ENCODE assay signal across 20 mouse cellular contexts in the genomic region with DNA sequence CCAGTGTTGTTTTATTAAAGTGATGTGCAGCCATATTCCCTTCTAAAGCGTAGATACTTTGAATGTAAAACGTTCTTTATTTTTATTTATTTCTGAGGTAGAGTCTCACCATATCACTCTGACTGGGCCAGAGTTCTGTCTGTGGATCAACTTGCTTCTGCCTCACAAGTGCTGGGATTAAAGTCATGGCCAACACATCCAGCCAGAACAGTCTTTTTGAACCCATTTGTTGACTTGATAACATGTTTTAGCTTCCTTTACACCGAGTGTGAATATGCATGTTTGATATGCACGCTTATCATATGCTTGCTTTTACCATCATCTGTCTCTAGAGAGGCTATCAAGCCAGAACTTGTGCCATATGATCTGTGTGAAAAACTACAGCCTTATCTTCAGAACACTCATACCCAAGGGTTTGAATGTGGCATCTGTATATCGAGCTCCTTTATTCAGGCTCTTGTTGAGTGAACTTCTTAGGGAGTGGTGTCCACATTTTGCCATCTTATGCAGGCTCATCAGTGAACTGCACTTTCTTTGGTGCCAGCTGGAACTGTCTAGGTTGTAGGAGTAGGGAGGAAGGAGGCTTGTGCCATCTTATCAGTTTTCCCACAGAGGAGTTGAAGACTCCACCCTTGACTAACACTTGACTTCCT. TPM values are rescaled to one million over a fixed set of nuclear protein-coding genes. Genes with fewer than 3 reads are reported as not detected.
A peak's percentile ranks its signal among the peaks of the same experiment; 100 is the strongest.
DNase-seq lines count a peak whose midpoint lies in the region; ATAC-seq and TF ChIP-seq lines count a peak whose summit lies in the region.
"Had no signal": no experiment of that assay in that cellular context is flagged by ENCODE, and none has a peak within 500 bp of the region (broad histone marks: within the 10 kb centered on the region; RNA-seq: fewer than 3 reads in every experiment).

No protein-coding gene starts in this region.

- dilution Hi-C loops in CH12.LX (cut with MboI; ENCODE audit: extremely low pct_ligation_motif_present, extremely low pct_unique_long_range_greater_than_20kb, low sequenced_read_pairs), result no loop called here

- H3K4me2 ChIP-seq in CH12.LX (ENCODE audit: insufficient read depth, low read depth, poor library complexity, severe bottlenecking), result no peak overlapping the region
- peak overlapping the region; percentile 86 for H3K4me2 ChIP-seq in liver, embryonic 13.5 days

- no peak for DNase-seq in CH12.LX (ENCODE audit: extremely low read depth)
- DNase-seq in c-Kit-positive CD71-positive TER-119-positive erythroid progenitor cells, embryonic 14.5 days (ENCODE audit: low spot score), result peak; percentile 86
- DNase-seq in liver, embryonic 13.5 days, result peak; percentile 75
- no peak for DNase-seq in layer of hippocampus, postnatal 14 days (ENCODE audit: low spot score in 2 of 2)
- no peak for DNase-seq in spleen, adult 18-20 months
- DNase-seq: cerebellum, adult 11 months; cerebellum, postnatal 36 days; gastrocnemius, postnatal 14 days; kidney, adult 2 months; kidney, postnatal 25 days; right cerebral cortex, postnatal 4 days; thymus, postnatal 4 days had no signal

- TF ChIP-seq EP300 in CH12.LX (IDR thresholded peaks at IDR 0.05; ENCODE audit: low read length), result no peak
- TF ChIP-seq EP300 in ES-Bruce4 (IDR thresholded peaks at IDR 0.05; ENCODE audit: insufficient read depth, low read depth, low read length), result no peak

- H3K27ac ChIP-seq in CH12.LX (ENCODE audit: insufficient read depth, low read depth), result no peak overlapping the region
- H3K27ac ChIP-seq in ES-Bruce4 (ENCODE audit: insufficient read depth, low read length), result peak overlapping the region; percentile 74
- H3K27ac ChIP-seq in liver, embryonic 13.5 days, result peak overlapping the region; percentile 99
- H3K27ac ChIP-seq: embryonic facial prominence, embryonic 10.5 days; hindbrain, embryonic 10.5 days; midbrain, embryonic 12.5 days; neural tube, embryonic 15.5 days had no signal

- in situ Hi-C loops in CH12.LX (cut with MboI; ENCODE audit: low pct_ligation_motif_present, low pct_unique_long_range_greater_than_20kb, low sequenced_read_pairs), result loop anchor here (25.0 kb wide), 1 partner anchor 650 kb away; the partner anchor contains the start of genes Arfrp1 and Zgpat

- TF ChIP-seq POLR2A in CH12.LX (IDR thresholded peaks at IDR 0.05; ENCODE audit: low read depth, low read length) (no peak), ES-Bruce4 (IDR thresholded peaks at IDR 0.05; ENCODE audit: insufficient read depth, low read length) (no peak)

- TF ChIP-seq CTCF in CH12.LX (conservative IDR thresholded peaks at IDR 0.05 in 1 of 2, IDR thresholded peaks at IDR 0.05 in 1 of 2; ENCODE audit: low read depth in 2 of 2, low read length in 2 of 2) (no peak), ES-Bruce4 (IDR thresholded peaks at IDR 0.05; ENCODE audit: low read depth, low read length) (no peak)

- peaks cover 20 to 39% of the 10 kb centered on the region in 2 experiments for H3K36me3 ChIP-seq in CH12.LX (replicated peaks in 1 of 2; ENCODE audit: control insufficient read depth in 1 of 2, insufficient read depth in 1 of 2, low read length in 1 of 2)
- H3K36me3 ChIP-seq in ES-Bruce4 (ENCODE audit: control insufficient read depth, insufficient read depth, low read length, poor library complexity, severe bottlenecking), result peaks cover 46% of the 10 kb centered on the region
- peaks cover 44% of the 10 kb centered on the region for H3K36me3 ChIP-seq in liver, embryonic 13.5 days

- 25% methylated on average over 5 of the region's 5 CpGs for WGBS in liver, embryonic 13.5 days (ENCODE audit: insufficient replicate concordance)

- peak; percentile 79 for ATAC-seq in liver, embryonic 13.5 days (ENCODE audit: low read depth)
- ATAC-seq in activated CD4-positive, CD25-positive, alpha-beta regulatory T cell, adult 4 months, result no peak
- no peak for ATAC-seq in frontal cortex, adult (ENCODE audit: low TSS enrichment)
- ATAC-seq: lung, postnatal 0 days had no signal

- TF ChIP-seq RAD21 in CH12.LX (IDR thresholded peaks at IDR 0.05; ENCODE audit: low read depth, low read length), result no peak

- H3K79me2 ChIP-seq in CH12.LX (replicated peaks; ENCODE audit: control insufficient read depth, extremely low read depth, insufficient read depth, poor library complexity, severe bottlenecking), result peaks cover 49% of the 10 kb centered on the region

- H3K27me3 ChIP-seq in CH12.LX (replicated peaks), result no peaks in the 10 kb centered on the region
- no peaks in the 10 kb centered on the region for H3K27me3 ChIP-seq in ES-Bruce4 (ENCODE audit: control insufficient read depth, insufficient read depth, low read length, poor library complexity, severe bottlenecking)
- no peaks in the 10 kb centered on the region for H3K27me3 ChIP-seq in liver, embryonic 13.5 days
- H3K27me3 ChIP-seq: midbrain, embryonic 12.5 days; neural tube, embryonic 15.5 days had no signal

- peaks cover 0 to 32% of the 10 kb centered on the region in 2 experiments; a peak in 2 of 4 replicates for H3K4me1 ChIP-seq in CH12.LX (ENCODE audit: control insufficient read depth in 1 of 2, insufficient read depth in 2 of 2)
- H3K4me1 ChIP-seq in ES-Bruce4 (ENCODE audit: control insufficient read depth, insufficient read depth, low read length), result peaks cover 1% of the 10 kb centered on the region
- H3K4me1 ChIP-seq in liver, embryonic 13.5 days (replicated peaks), result peaks cover 48% of the 10 kb centered on the region

- H3K9ac ChIP-seq in CH12.LX (ENCODE audit: insufficient read depth, low read depth), result 0 out of 2 replicates have a peak overlapping the region, but pooled peaks have one; percentile 97
- peak overlapping the region; percentile 39; the same call in 1 of the 2 replicates for H3K9ac ChIP-seq in ES-Bruce4 (ENCODE audit: low read depth, poor library complexity, severe bottlenecking)
- peak overlapping the region; percentile 100 for H3K9ac ChIP-seq in liver, embryonic 13.5 days
- H3K9ac ChIP-seq: midbrain, embryonic 12.5 days had no signal

- H3K4me3 ChIP-seq in CH12.LX (replicated peaks in 1 of 3; ENCODE audit: low read depth in 2 of 3, low read length in 2 of 3, poor library complexity in 1 of 3), result no peak overlapping the region
- no peak overlapping the region for H3K4me3 ChIP-seq in ES-Bruce4 (ENCODE audit: low read depth, low read length)
- H3K4me3 ChIP-seq in liver, embryonic 13.5 days (replicated peaks), result peak overlapping the region; percentile 99

- no peaks in the 10 kb centered on the region for H3K9me3 ChIP-seq in CH12.LX (replicated peaks; ENCODE audit: low read length)
- no peaks in the 10 kb centered on the region for H3K9me3 ChIP-seq in ES-Bruce4 (replicated peaks; ENCODE audit: control insufficient read depth, insufficient read depth, low read length, poor library complexity, severe bottlenecking)
- H3K9me3 ChIP-seq in liver, embryonic 13.5 days (replicated peaks), result no peaks in the 10 kb centered on the region
- H3K9me3 ChIP-seq: embryonic facial prominence, embryonic 10.5 days; hindbrain, embryonic 10.5 days; midbrain, embryonic 12.5 days; neural tube, embryonic 15.5 days had no signal

TF ChIP-seq in CH12.LX, 34 proteins besides CTCF, POLR2A, EP300 and RAD21 (continues in another document):
- TF ChIP-seq POLR2AphosphoS2 (IDR thresholded peaks at IDR 0.05; ENCODE audit: low read depth, low read length) (no peak), NELFE (IDR thresholded peaks at IDR 0.05; ENCODE audit: low read depth, low read length) (no peak), USF2 (conservative IDR thresholded peaks at IDR 0.05; ENCODE audit: low read depth, low read length) (no peak), SMC3 (IDR thresholded peaks at IDR 0.05; ENCODE audit: low read depth, low read length) (no peak), ZNF384 (IDR thresholded peaks at IDR 0.05; ENCODE audit: low read depth, low read length) (no peak), CHD2 (IDR thresholded peaks at IDR 0.05; ENCODE audit: low read length) (no peak), MAZ (IDR thresholded peaks at IDR 0.05; ENCODE audit: low read depth, low read length) (no peak), TBP (conservative IDR thresholded peaks at IDR 0.05; ENCODE audit: low read depth, low read length) (no peak), RCOR1 (conservative IDR thresholded peaks at IDR 0.05; ENCODE audit: low read depth, low read length) (no peak), CHD1 (IDR thresholded peaks at IDR 0.05; ENCODE audit: low read depth, low read length) (no peak), MAFK (IDR thresholded peaks at IDR 0.05; ENCODE audit: insufficient replicate concordance, low read length) (no peak), ETS1 (conservative IDR thresholded peaks at IDR 0.05; ENCODE audit: low read depth, low read length) (no peak), ZKSCAN1 (IDR thresholded peaks at IDR 0.05; ENCODE audit: borderline replicate concordance, low read depth, low read length) (no peak), KAT2A (IDR thresholded peaks at IDR 0.05; ENCODE audit: insufficient replicate concordance, low read length) (no peak)

RNA-seq across cellular contexts. Expression of gene Gid8, which starts 2.2 kb away (rescaled TPM):
- total RNA-seq in CH12.LX (2012; rRNA removed) (15.6 and 21.7 TPM in 2 replicates), CH12.LX (2014; rRNA removed) (32.1 and 32.5 TPM in 2 replicates)
- polyA plus RNA-seq in CH12.LX (2012; ENCODE audit: insufficient read length, low read depth) (44.1 and 45.4 TPM in 2 replicates), ES-Bruce4 (2011; ENCODE audit: insufficient read depth, insufficient read length, low read depth, missing spikeins) (78.5 and 81.4 TPM in 2 replicates)
- polyA plus RNA-seq in liver, embryonic 13.5 days (2015; fragmentation: Nextera tagmentation; extraction: Ambion mirVana), result 116 and 126 TPM in 2 replicates
- 10 to 100 TPM; 22.3 to 24.5 TPM for polyA plus RNA-seq in activated CD4-positive, CD25-positive, alpha-beta regulatory T cell, adult 4 months (2017; shearing (Covaris generic))
- total RNA-seq in layer of hippocampus, postnatal 14 days (2021), result 10 to 100 TPM; 60.5 to 62.0 TPM

RNA-seq across cellular contexts. Expression of gene Dido1, which starts 2.4 kb away (rescaled TPM):
- total RNA-seq in CH12.LX (2012; rRNA removed), result 24.9 and 30.0 TPM in 2 replicates
- 15.5 and 16.4 TPM in 2 replicates for total RNA-seq in CH12.LX (2014; rRNA removed)
- 25.0 and 25.8 TPM in 2 replicates for polyA plus RNA-seq in CH12.LX (2012; ENCODE audit: insufficient read length, low read depth)
- 62.5 and 67.8 TPM in 2 replicates for polyA plus RNA-seq in ES-Bruce4 (2011; ENCODE audit: insufficient read depth, insufficient read length, low read depth, missing spikeins)
- 10.1 and 12.7 TPM in 2 replicates for polyA plus RNA-seq in liver, embryonic 13.5 days (2015; fragmentation: Nextera tagmentation; extraction: Ambion mirVana)
- 10 to 100 TPM; 35.0 to 46.9 TPM for polyA plus RNA-seq in activated CD4-positive, CD25-positive, alpha-beta regulatory T cell, adult 4 months (2017; shearing (Covaris generic))
- 10 to 100 TPM; 54.2 to 56.9 TPM for total RNA-seq in layer of hippocampus, postnatal 14 days (2021)

RNA-seq across cellular contexts. Expression of gene Slc17a9, which starts 12.9 kb away (rescaled TPM):
- total RNA-seq in CH12.LX (2012; rRNA removed), result 13.4 and 16.2 TPM in 2 replicates
- total RNA-seq in CH12.LX (2014; rRNA removed), result 6.5 and 7.2 TPM in 2 replicates
- 23.7 and 26.0 TPM in 2 replicates for polyA plus RNA-seq in CH12.LX (2012; ENCODE audit: insufficient read length, low read depth)
- polyA plus RNA-seq in ES-Bruce4 (2011; ENCODE audit: insufficient read depth, insufficient read length, low read depth, missing spikeins), result 20.2 and 22.6 TPM in 2 replicates
- 4.8 and 5.5 TPM in 2 replicates for polyA plus RNA-seq in liver, embryonic 13.5 days (2015; fragmentation: Nextera tagmentation; extraction: Ambion mirVana)
- 10 to 100 TPM; 68.7 to 77.6 TPM for polyA plus RNA-seq in activated CD4-positive, CD25-positive, alpha-beta regulatory T cell, adult 4 months (2017; shearing (Covaris generic))
- under 1 TPM; 0.28 to 0.67 TPM for total RNA-seq in layer of hippocampus, postnatal 14 days (2021)

Comparison
In these comparisons a context has a peak if more than half of its experiments do, and no peak if none do; other contexts are left out.
1. DNase-seq: peak in c-Kit-positive CD71-positive TER-119-positive erythroid progenitor cells, embryonic 14.5 days (single experiment) and liver, embryonic 13.5 days (single experiment); none in CH12.LX (single experiment), layer of hippocampus, postnatal 14 days (0 of 2) and spleen, adult 18-20 months (0 of 2).
2. H3K9ac ChIP-seq: peak in every context shown above with its lines; median percentile 100 in liver, embryonic 13.5 days; 97 in CH12.LX; 39 in ES-Bruce4.